Mouse (Mus musculus): ENCODE results near the gene Cysrt1.

Cysrt1 gene

DNA sequence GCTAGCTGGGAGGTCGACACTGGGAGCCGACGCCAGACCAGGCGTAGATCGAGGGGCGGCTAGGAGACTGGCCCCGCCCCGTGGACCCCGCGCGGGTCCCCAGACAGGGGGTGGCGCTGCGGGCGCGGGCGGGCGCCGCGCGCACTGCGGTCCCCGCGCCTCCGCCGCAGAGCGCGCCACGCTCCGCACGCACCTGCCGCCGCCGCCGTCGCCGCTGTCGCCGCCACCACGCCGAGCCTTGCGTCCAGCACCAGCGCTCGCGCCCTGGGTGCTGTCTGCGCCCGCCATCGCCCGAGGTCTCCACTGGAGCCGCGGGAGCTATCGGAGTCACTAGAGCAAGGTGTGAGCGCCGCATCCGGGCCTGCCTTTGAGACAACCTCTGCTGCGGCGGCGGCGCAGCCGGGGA is at the start of gene Cysrt1, which contains the start of gene Rnf208:
Gene Cysrt1 (minus strand): TSS at position 352 of the 406 bp plus-strand sequence.
Gene Rnf208 (plus strand): TSS at position 155 of the 406 bp plus-strand sequence.
- no peak for DNase-seq

DNA sequence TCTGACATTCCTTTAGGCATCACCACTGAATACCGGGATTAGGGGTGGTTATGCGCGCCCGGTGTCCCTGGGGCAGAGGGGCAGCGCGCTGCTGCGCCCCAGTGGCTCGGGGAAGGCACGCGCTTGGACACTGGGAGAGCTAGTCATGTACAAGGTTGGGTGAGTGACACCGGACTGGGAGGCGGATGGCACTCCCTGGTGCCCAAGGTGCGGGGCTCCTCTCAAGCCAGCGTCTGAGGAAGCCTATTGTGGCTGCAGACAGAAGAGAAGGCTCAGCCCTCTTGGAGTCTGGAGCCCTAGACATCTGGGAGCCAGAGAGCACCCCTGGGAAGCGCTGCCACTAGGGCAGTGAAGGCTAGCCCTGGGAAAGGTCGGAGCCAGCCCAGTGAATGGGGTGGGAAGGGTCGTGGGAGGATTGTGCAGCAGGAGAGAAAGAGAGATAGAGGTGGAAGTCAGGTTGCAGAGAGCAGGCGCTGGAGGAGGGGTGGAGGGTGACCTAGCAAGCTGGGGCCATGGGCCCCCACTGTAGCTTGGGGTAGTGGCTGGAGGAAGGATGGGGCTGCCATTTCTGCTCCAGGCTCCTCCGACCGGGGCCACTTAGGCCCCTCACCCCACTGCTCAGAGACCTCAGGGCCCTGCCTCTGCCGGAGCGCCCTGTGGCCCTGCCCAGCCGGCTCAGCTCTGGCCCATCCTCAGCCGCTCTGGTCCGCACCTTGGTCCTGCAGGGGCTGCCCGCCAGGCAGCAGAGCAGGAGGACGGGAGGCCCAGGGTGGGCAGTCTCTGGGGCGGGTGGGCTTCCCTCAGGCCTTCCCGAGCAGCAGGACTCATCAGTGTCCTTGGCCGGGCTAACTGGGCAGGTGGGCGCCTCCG is 49.2 kb upstream of the Cysrt1 start:
- DNase-seq: no peak

DNA sequence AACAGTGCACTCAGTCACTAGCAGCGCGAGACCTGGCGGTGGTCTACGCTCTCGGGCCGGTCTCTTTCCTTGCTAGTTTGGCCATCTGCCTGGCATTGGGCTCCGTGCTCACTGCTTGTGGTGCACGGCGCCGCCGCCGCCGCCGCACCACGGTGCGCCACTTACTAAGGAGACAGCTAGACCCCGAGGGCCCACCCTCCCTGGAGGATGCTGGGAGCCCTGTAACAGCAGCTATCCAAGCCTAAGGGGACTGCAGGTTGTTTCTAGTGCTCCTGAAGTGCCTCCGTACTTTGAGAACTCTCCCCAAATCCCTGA is 48.5 kb upstream of the Cysrt1 start:
- DNase-seq: peak; percentile 29

DNA sequence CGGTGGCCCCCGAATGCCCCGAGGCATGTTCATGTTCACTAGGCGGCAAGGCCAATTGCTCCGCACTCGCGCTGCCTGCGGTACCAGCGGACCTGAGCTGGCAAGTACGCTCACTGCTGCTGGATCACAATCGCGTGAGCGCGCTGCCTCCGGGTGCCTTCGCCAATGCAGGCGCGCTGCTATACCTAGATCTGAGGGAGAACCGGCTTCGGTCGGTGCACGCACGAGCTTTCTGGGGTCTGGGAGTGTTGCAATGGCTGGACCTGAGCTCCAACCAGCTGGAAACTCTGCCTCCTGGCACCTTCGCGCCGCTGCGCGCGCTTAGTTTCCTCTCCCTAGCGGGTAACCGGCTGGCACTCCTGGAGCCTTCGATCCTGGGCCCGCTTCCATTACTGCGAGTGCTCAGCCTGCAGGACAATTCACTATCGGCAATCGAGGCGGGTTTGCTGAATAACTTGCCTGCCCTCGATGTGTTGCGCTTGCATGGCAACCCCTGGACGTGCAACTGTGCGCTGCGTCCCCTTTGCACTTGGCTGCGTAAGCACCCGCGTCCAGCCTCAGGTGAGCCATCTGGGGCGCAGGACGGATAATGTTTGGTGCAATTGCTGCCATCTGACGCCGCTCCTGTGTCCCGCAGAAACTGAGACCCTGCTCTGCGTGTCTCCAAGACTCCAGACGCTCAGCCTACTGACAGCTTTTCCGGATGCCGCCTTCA is 48.0 kb upstream of the Cysrt1 start:
- DNase-seq: peak; percentile 53

DNA sequence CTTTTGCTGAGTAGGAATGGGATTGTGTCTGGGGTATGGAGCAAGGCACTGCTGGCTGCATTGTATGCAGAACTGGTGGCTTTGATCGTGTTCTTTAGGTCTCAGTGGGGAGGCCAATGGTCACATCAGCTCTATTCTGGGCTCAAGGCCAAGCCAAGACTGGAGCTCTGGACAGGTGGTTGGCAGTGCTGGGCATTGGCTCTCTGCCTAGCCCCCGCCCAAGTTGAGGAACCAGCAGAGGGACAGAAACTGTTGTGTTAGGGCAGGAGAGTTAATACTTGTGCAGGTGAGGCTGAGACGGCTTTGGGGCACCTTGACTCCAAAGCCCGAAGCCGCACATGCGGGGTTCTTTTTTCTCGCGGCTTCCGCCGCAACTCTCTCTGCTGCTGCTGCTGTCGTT is 47.4 kb upstream of the Cysrt1 start, which contains the start of gene Lrrc26:
Gene Lrrc26 (plus strand): TSS at position 265 of the 400 bp plus-strand sequence.
- DNase-seq: peak; percentile 88

DNA sequence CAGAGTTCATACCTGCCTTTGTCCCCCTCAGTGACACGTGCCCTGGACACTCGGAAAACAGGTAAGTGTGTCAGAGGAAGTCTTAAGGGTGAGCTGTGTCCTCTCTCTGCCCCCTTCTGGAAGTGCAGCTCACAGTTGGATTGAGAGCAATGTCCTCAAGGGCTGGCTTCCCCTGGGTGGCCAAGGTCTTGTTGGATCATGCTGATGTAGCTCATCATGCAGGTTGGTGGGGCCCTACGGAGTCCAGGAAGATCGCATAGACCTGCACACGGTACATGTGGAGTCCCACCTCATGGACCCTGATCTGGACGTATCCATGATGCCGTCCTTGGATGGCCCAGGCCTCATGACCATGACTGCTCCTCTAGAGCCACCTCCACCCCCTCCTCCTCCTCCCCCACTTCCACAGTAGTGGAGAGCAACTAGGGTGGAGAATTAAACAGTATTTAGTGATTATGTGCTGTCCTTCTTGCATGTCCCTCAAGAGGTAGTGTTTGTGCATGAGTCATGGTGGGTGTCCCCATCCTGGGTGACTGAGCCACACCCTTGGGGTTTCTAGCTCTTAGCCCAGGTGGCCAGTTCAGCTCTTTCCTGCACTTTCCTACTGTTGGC is 46.6 kb upstream of the Cysrt1 start:
- DNase-seq: no peak

- no peak for DNase-seq
These were observed 45.8 kb upstream of the Cysrt1 start, which contains the start of gene Tmem210 for GRCm38 (mm10) chr2:25287927-25288649. Gene Tmem210 (plus strand): TSS chr2:25288145.

DNA sequence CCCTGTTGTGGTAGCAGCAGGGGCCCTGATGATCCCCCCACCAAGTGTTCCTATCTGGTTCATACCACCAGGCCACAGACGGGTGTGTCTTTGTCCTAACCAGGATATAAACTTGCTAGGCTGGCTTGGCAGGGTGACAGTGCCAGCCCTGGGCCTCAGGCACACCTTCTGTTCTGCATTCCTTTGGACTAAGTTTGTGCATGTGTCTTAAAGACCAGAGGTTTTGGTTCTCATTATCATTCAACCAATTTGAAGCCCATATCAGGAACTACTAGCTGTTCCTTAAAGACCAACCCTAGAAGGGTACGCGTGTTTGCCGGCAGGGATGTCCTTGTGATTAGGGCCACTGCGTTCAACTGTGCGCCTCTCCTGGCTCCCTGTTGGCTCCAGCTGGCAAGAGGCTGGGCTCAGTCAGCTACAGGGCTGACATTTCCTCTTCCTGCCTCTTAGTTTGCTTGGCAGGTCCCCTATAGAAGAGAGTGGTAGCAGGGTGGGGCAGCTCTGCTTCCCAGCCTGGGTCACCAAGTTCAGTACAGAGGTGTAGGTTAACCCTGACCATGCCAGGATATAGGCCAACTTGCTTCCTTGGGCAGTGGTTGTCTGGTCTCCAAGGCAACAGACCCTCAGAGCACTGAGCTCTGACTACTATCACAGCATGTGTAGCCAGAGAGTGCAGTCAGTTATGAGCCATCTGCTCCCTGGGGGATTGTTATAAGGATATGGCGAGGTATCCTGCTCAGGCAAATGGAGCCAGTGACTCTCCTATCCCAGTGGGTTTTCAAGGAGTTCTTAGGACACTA is 44.8 kb upstream of the Cysrt1 start:
- DNase-seq: peak; percentile 51

DNA sequence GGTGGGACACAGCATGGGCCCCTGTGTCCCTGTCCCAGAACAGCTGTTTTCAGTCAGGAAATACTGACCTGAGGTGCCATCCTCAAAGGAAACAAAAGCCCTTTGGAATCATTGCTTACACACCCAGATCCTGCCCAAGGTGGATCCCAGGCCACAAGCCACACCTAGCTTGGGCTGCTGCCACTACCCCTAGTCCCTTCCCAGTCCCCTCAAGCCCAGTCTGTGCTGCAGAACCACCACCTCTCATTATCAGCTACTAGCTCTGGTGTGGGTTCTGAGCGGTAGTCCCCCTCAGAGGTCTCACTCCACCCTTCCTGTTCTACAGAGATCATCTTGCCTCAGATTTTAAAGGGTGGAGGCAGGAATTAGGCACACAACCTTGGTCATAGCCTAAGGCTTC is 44.1 kb upstream of the Cysrt1 start:
- no peak for DNase-seq

DNA sequence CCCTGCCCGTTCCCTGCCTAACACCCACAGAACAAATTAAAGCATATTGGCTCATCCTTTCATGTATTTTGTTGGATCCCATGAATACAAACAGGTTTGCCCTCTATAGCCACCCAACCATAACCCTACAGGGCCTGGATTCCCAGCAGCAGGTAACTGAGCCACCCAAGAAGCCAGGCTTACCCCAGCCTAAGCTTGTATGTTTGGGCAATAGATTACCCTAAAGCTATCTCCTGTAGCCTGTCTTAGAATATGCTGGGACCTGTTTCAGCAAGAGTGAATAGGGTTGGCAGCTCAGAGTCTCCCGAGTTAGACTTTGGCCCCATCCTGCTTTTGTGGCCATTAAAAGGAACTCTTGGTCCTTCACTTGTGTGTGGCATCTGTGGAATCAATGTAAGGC is 43.3 kb upstream of the Cysrt1 start:
- no peak for DNase-seq

DNA sequence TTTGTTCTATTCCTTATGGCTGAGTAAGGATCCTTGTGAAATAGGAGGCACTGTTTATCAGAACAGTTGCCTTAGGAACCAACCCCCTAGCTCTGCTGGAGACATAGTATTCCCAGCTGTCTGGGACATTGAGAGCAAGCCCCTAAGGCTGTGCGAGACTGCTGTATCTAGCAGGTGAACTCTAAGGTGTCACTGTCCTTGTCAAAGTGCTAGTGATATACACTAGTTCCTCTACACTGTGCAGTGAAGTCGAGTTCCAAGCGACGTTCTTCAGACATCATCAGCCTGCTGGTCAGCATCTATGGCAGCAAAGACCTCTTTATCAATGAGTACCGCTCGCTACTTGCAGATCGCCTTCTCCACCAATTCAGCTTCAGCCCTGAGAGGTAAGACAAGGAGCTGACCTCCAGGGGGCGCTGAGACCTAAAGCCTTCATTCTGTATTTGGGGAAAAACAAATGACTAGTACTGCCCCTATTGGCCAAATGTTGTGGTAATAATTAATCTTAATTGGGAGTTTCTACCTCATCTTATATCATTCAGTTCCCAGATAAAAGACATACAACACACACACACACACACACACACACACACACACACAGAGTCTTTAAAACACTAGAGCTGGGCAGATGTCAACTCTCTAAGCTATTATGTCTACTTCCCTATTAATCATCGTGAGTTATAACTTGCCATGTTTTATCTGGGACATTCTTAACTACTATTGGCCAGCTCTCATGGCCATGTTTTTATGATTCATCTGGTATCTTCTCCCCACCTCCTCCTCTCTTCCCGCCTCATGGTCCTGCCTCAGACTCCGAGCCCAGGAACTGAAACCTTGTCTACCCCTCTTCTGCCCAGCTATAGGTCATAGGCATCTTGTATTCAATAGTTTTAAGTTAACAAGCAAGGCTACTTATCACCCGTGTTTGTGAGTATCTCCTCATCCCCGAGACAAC is 37.0 kb upstream of the Cysrt1 start:
- peak; percentile 84 for DNase-seq

GRCm38 (mm10) chr2:25273010-25273409 is 30.8 kb upstream of the Cysrt1 start:
- DNase-seq: no peak

- no peak for DNase-seq
These were observed 30.3 kb upstream of the Cysrt1 start for GRCm38 (mm10) chr2:25272515-25272914.

DNA sequence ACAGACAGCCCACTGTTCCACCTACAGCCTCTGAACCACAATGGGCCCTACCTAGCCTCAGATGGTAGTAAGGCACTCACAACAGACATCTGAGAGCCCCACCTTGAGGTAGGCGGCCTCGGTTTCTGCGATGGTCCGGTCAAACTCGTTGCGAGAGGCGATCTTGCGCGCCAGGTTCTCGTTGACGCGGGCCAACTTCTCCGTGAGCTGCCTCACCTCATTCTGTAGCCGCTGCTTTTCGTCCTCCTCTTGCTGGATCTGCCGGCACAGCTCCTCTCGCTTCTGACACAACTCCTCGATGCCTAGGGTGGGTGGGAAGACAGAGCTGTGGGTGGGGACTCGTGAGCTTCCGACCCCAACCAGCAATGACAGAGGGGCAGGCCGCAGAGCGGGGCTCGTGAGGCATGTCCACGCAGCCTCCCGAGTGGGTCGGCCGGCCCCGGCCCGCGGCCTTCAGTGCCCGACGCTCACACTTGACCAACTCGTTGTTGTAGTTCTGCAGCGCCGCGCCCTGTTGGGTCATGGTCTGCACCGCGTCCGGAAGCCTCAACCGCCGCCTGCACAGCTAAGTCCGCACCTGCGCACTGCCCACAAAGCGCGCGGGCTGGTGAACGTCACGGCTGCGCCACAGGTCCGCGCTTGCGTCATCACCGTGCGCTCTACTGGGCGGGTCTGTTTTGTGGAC is 29.7 kb upstream of the Cysrt1 start, which contains the start of the genes Ssna1 and Anapc2:
Gene Ssna1 (minus strand): TSS at position 612 of the 685 bp plus-strand sequence.
Gene Anapc2 (plus strand): TSS at position 652 of the 685 bp plus-strand sequence.
- peak; percentile 99 for DNase-seq

DNA sequence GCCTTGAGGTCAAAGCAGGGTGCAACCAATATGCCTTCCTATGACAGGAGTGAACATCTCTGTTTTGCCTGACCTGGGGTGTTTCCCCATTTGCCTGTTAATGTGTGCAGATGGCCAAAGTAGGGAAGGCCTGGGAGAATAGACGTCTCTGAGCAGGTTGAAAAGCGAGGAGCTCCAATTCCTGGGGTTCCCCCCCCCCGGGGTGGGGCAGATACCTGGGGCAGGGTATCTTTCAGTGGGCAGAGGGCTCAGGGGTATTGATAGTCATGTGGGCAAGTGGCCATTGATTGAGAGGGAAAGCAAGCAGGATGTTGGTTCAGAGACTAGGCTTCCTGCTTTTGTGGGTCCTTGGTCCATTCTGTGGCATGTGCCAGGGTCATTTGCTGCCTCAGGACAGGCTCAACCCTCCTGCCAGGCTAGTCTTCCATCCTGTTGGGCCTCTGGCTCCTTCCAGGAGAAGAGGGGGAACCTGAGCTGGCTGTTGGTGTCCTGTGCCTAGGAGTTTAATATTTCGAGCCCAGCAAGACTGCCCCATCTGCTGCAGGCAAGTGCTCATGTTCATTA is 25.6 kb upstream of the Cysrt1 start:
- DNase-seq: no peak

- no peak for DNase-seq
These were observed 25.0 kb upstream of the Cysrt1 start for GRCm38 (mm10) chr2:25267241-25267640.

GRCm38 (mm10) chr2:25266720-25267119 is 24.5 kb upstream of the Cysrt1 start:
- peak; percentile 77 for DNase-seq

- DNase-seq: peak; percentile 56
These were observed 23.8 kb upstream of the Cysrt1 start for GRCm38 (mm10) chr2:25265897-25266656.

DNA sequence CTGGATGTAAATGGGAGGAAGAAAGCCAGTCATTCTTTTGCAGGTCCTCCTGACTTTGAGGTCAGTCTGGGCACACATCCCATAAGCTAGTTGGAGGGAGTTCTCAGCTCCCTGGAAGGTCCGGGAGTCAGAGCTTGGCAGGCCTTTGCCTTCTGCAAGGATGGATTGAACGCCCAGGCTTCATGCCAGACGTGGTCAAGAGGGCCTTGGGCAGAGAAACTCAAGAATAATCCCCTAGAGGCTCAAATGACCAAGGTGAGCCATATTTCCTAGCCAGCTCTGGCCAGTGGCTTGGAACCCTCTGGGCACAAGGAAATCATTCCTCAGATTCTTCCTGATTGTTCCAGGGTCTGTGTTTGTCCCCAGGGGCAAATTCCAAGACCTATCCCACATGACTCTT is 22.6 kb upstream of the Cysrt1 start:
- peak; percentile 81 for DNase-seq

Data from kidney, postnatal 14 days (tissue).